Mouse (Mus musculus) 3134 (cell line): ENCODE results near the gene Gpr182.

Experiments
- DNase-seq: peaks from one replicate; pipeline ENCODE4 v3.0.0-alpha.2; 2011; ENCODE audit warnings: low spot score; ENCODE audit not compliant: insufficient read length; ENCODE audit errors: extremely low read depth

Gpr182 gene

DNA sequence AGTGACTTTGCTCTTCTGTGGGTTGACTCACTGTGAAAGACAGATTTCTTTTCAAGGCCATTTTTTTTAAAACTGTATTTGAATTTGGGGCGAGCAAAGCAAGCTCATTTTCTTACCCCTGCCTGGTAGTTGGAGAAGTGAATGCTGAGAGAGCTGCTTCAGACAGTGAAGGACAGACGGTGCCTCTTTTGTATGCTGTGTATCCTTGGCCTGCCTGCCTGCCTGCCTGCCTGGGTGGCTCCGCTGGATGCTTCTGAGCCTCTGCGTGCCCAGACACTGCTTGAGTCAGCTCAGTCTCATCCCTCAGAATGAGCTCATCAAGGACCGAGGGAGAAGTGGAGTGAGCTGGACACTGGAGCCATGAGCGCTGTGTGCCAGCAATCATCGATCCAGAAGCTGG, 52.6 kb downstream of the Gpr182 start:
- no peak for DNase-seq
